8 mouse cellular contexts compared by ENCODE assay signal in the genomic region with DNA sequence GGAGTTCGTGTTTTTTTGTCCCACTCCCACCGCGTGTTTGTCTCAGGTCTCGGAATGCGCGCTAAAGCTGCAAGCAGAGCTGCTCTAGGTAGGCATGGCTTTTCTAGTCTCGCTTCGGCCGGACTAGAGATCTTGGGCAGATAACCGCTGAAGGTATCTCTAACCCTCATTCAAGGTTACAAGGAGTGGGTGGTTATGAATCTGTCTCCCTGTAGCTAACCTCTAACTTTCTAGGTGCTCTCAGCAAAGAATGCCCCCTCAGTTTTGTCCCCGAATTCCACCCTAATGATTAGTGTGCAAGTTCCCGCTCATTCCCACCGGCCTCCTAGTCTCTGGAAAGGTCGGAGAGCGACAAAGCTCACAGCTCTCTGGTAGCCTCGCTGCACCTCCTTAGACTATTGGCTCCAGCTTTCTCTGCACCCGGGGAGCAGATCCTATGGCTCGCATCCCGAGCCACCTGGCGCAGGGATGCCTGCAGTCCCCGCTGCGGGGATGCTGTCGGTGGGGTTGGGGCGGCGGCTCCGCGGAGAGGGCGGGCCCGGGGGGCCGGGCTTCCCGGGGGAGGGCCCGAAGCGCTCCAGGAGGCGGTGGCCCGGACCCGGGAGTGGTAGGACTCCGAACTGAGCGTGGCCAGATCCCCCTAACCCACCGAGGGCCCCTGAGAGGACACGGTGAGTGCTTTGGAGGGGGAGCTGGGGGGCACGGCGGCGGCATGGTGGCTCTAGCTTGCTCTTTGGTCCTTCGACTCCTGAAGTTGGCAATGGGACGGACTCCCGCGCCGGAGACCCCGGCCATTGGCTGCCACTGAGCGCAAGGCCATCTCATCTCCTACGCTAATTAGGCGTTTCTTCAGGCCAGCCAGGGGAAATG. TPM values are rescaled to one million over a fixed set of nuclear protein-coding genes. Genes with fewer than 3 reads are reported as not detected.
DNase-seq lines count a peak whose midpoint lies in the region; ATAC-seq lines count a peak whose summit lies in the region.

No protein-coding gene starts in this region.

- H3K27ac ChIP-seq in hindbrain, embryonic 11.5 days (ENCODE audit: low read depth, low read length), result no peak overlapping the region
- peak overlapping the region; percentile 92 for H3K27ac ChIP-seq in limb, embryonic 13.5 days
- H3K27ac ChIP-seq in midbrain, embryonic 13.5 days, result 0 out of 2 replicates have a peak overlapping the region, but pooled peaks have one; percentile 6

- 0 out of 2 replicates have a peak, but pooled peaks cover 3% of the 10 kb centered on the region for H3K36me3 ChIP-seq in hindbrain, embryonic 11.5 days (ENCODE audit: control insufficient read depth, insufficient read depth, low read length)
- H3K36me3 ChIP-seq in limb, embryonic 13.5 days, result peaks cover 16% of the 10 kb centered on the region
- no peaks in the 10 kb centered on the region for H3K36me3 ChIP-seq in midbrain, embryonic 13.5 days

- peaks cover 16% of the 10 kb centered on the region for H3K4me1 ChIP-seq in hindbrain, embryonic 11.5 days (replicated peaks; ENCODE audit: control insufficient read depth, insufficient read depth, low read length)
- peaks cover 32% of the 10 kb centered on the region for H3K4me1 ChIP-seq in limb, embryonic 13.5 days
- H3K4me1 ChIP-seq in midbrain, embryonic 13.5 days (replicated peaks), result peaks cover 34% of the 10 kb centered on the region

- H3K9me3 ChIP-seq in hindbrain, embryonic 11.5 days (ENCODE audit: control insufficient read depth, low read length), result no peaks in the 10 kb centered on the region
- H3K9me3 ChIP-seq in limb, embryonic 13.5 days, result no peaks in the 10 kb centered on the region
- no peaks in the 10 kb centered on the region for H3K9me3 ChIP-seq in midbrain, embryonic 13.5 days

- peak overlapping the region; percentile 59 for H3K9ac ChIP-seq in hindbrain, embryonic 11.5 days (ENCODE audit: low read depth, low read length)
- H3K9ac ChIP-seq in limb, embryonic 13.5 days, result peak overlapping the region; percentile 79
- peak overlapping the region; percentile 70 for H3K9ac ChIP-seq in midbrain, embryonic 13.5 days (replicated peaks)

- peak; percentile 58 to 69 for DNase-seq in layer of hippocampus, postnatal 10 days (ENCODE audit: low spot score in 2 of 2)
- DNase-seq in layer of hippocampus, adult 9-11 months, result no peak
- peak; percentile 80 to 83 for DNase-seq in cerebellum, adult 18-20 months
- peak; percentile 72 for DNase-seq in hindbrain, embryonic 11.5 days (ENCODE audit: low spot score)
- DNase-seq in thymus, postnatal 25 days, result peak; percentile 40

- peak overlapping the region; percentile 53 for H3K4me3 ChIP-seq in hindbrain, embryonic 11.5 days (ENCODE audit: low read depth, low read length)
- H3K4me3 ChIP-seq in limb, embryonic 13.5 days, result peak overlapping the region; percentile 71
- peak overlapping the region; percentile 59 for H3K4me3 ChIP-seq in midbrain, embryonic 13.5 days (replicated peaks)

- WGBS in hindbrain, embryonic 11.5 days, result under 1% methylated on average over 48 of the region's 52 CpGs
- 0% methylated on average over 51 of the region's 52 CpGs for WGBS in limb, embryonic 13.5 days
- under 1% methylated on average over 49 of the region's 52 CpGs for WGBS in midbrain, embryonic 13.5 days

- ATAC-seq in frontal cortex, adult (ENCODE audit: low TSS enrichment), result peak; percentile 45
- ATAC-seq in hindbrain, embryonic 11.5 days (ENCODE audit: low FRiP score), result peak; percentile 53
- ATAC-seq in limb, embryonic 13.5 days (ENCODE audit: low FRiP score, low read depth), result peak; percentile 55
- peak; percentile 66 for ATAC-seq in midbrain, embryonic 13.5 days

- peaks cover 13% of the 10 kb centered on the region for H3K27me3 ChIP-seq in hindbrain, embryonic 11.5 days (ENCODE audit: control insufficient read depth, insufficient read depth, low read length)
- peaks cover 26% of the 10 kb centered on the region for H3K27me3 ChIP-seq in limb, embryonic 13.5 days
- peaks cover 21% of the 10 kb centered on the region for H3K27me3 ChIP-seq in midbrain, embryonic 13.5 days

- H3K4me2 ChIP-seq in hindbrain, embryonic 11.5 days (replicated peaks; ENCODE audit: low read depth, low read length), result peak overlapping the region; percentile 99
- H3K4me2 ChIP-seq in limb, embryonic 13.5 days (replicated peaks), result peak overlapping the region; percentile 88
- peak overlapping the region; percentile 99 for H3K4me2 ChIP-seq in midbrain, embryonic 13.5 days (replicated peaks)

RNA-seq across cellular contexts. Expression of a gene that starts 0.7 kb away (rescaled TPM):
- 10 to 100 TPM; 24.2 to 33.2 TPM for total RNA-seq in layer of hippocampus, postnatal 10 days (2021)
- 16.4 and 17.3 TPM in 2 replicates for polyA plus RNA-seq in hindbrain, embryonic 11.5 days (2014; fragmentation: Nextera tagmentation; extraction: Ambion mirVana)
- 44.8 and 47.4 TPM in 2 replicates for polyA plus RNA-seq in limb, embryonic 13.5 days (2015; fragmentation: Nextera tagmentation; extraction: Ambion mirVana)
- 15.6 and 16.2 TPM in 2 replicates for polyA plus RNA-seq in midbrain, embryonic 13.5 days (2015; fragmentation: Nextera tagmentation; extraction: Ambion mirVana)

RNA-seq across cellular contexts. Expression of a gene that starts 8.3 kb away (rescaled TPM):
- 10 to 100 TPM; 56.3 to 62.4 TPM for total RNA-seq in layer of hippocampus, postnatal 10 days (2021)
- 66.1 and 78.9 TPM in 2 replicates for polyA plus RNA-seq in hindbrain, embryonic 11.5 days (2014; fragmentation: Nextera tagmentation; extraction: Ambion mirVana)
- 89.0 and 91.6 TPM in 2 replicates for polyA plus RNA-seq in limb, embryonic 13.5 days (2015; fragmentation: Nextera tagmentation; extraction: Ambion mirVana)
- polyA plus RNA-seq in midbrain, embryonic 13.5 days (2015; fragmentation: Nextera tagmentation; extraction: Ambion mirVana), result 82.6 and 84.5 TPM in 2 replicates

RNA-seq across cellular contexts. Expression of a gene that starts 19.7 kb away (rescaled TPM):
- total RNA-seq in layer of hippocampus, postnatal 10 days (2021), result 1 to 10 TPM; 8.9 to 9.4 TPM
- 6.2 and 8.6 TPM in 2 replicates for polyA plus RNA-seq in hindbrain, embryonic 11.5 days (2014; fragmentation: Nextera tagmentation; extraction: Ambion mirVana)
- 23.6 and 26.7 TPM in 2 replicates for polyA plus RNA-seq in limb, embryonic 13.5 days (2015; fragmentation: Nextera tagmentation; extraction: Ambion mirVana)
- 15.1 TPM in 2 replicates for polyA plus RNA-seq in midbrain, embryonic 13.5 days (2015; fragmentation: Nextera tagmentation; extraction: Ambion mirVana)

RNA-seq across cellular contexts. Expression of a gene that starts 53.8 kb away (rescaled TPM):
- total RNA-seq in layer of hippocampus, postnatal 10 days (2021), result 10 to 100 TPM; 47.3 to 55.0 TPM
- polyA plus RNA-seq in hindbrain, embryonic 11.5 days (2014; fragmentation: Nextera tagmentation; extraction: Ambion mirVana), result 35.6 and 38.6 TPM in 2 replicates
- 30.2 and 34.6 TPM in 2 replicates for polyA plus RNA-seq in limb, embryonic 13.5 days (2015; fragmentation: Nextera tagmentation; extraction: Ambion mirVana)
- 38.3 and 42.7 TPM in 2 replicates for polyA plus RNA-seq in midbrain, embryonic 13.5 days (2015; fragmentation: Nextera tagmentation; extraction: Ambion mirVana)

RNA-seq across cellular contexts. Expression of a gene that starts 53.9 kb away (rescaled TPM):
- total RNA-seq in layer of hippocampus, postnatal 10 days (2021), result 1 to 10 TPM; 2.3 to 3.7 TPM
- polyA plus RNA-seq in hindbrain, embryonic 11.5 days (2014; fragmentation: Nextera tagmentation; extraction: Ambion mirVana), result 0.89 and 1.2 TPM in 2 replicates
- polyA plus RNA-seq in limb, embryonic 13.5 days (2015; fragmentation: Nextera tagmentation; extraction: Ambion mirVana), result 1.7 TPM in 2 replicates
- 1.6 and 2.1 TPM in 2 replicates for polyA plus RNA-seq in midbrain, embryonic 13.5 days (2015; fragmentation: Nextera tagmentation; extraction: Ambion mirVana)
